Mouse (Mus musculus) layer of hippocampus, adult 18-20 months (tissue): ENCODE measurements around the gene Rbms1. TPM values are rescaled to one million over a fixed set of nuclear protein-coding genes. Genes with fewer than 3 reads are reported as not detected.
A peak's percentile ranks its signal among the peaks of the same experiment; 100 is the strongest.

ENCODE experiments used
- DNase-seq, 2 experiments: peaks; one replicate each; pipeline ENCODE4 v3.0.0; 2022; ENCODE audit warnings: low spot score in 2 of 2
- total RNA-seq, 2 experiments: library from RNA; stranded (reverse); gene quantifications; 2 replicates each; pipeline ENCODE4 v1.2.3; 2021

The Rbms1 gene
- total RNA-seq, 2 experiments from 2014 or later = 11.7 to 12.8 TPM

GRCm38 (mm10) chr2:60920076-60920475 is 42.9 kb downstream of the Rbms1 start:
- DNase-seq = no peak

- DNase-seq = no peak
Observed at GRCm38 (mm10) chr2:60918401-60918800, 44.6 kb downstream of the Rbms1 start.

- no peak for DNase-seq
Observed at GRCm38 (mm10) chr2:60914524-60915280, 48.3 kb downstream of the Rbms1 start.

- DNase-seq = no peak
Observed at GRCm38 (mm10) chr2:60913281-60913680, 49.7 kb downstream of the Rbms1 start.

GRCm38 (mm10) chr2:60911716-60912115 is 51.3 kb downstream of the Rbms1 start:
- no peak for DNase-seq

- peak in 1 of 2 experiments; percentile 51 for DNase-seq
Observed at GRCm38 (mm10) chr2:60910820-60911219, 52.2 kb downstream of the Rbms1 start.

GRCm38 (mm10) chr2:60908551-60908950 is 54.4 kb downstream of the Rbms1 start:
- DNase-seq = no peak

- no peak for DNase-seq
Observed at GRCm38 (mm10) chr2:60908116-60908515, 54.9 kb downstream of the Rbms1 start.

- DNase-seq = no peak
Observed at GRCm38 (mm10) chr2:60905283-60905682, 57.7 kb downstream of the Rbms1 start.

- DNase-seq = no peak
Observed at GRCm38 (mm10) chr2:60904141-60904540, 58.9 kb downstream of the Rbms1 start.

GRCm38 (mm10) chr2:60903535-60903934 is 59.5 kb downstream of the Rbms1 start:
- DNase-seq = no peak

GRCm38 (mm10) chr2:60902446-60903137 is 60.4 kb downstream of the Rbms1 start:
- DNase-seq = no peak

- DNase-seq = no peak
Observed at GRCm38 (mm10) chr2:60901511-60901951, 61.5 kb downstream of the Rbms1 start.

GRCm38 (mm10) chr2:60901013-60901412 is 62.0 kb downstream of the Rbms1 start:
- no peak for DNase-seq

GRCm38 (mm10) chr2:60893042-60893441 is 70.0 kb downstream of the Rbms1 start:
- no peak for DNase-seq

GRCm38 (mm10) chr2:60883931-60884330 is 79.1 kb downstream of the Rbms1 start:
- DNase-seq = no peak

- no peak for DNase-seq
Observed at GRCm38 (mm10) chr2:60883043-60883365, 80.0 kb downstream of the Rbms1 start.

- no peak for DNase-seq
Observed at GRCm38 (mm10) chr2:60882202-60883042, 80.6 kb downstream of the Rbms1 start.

GRCm38 (mm10) chr2:60881571-60882041 is 81.4 kb downstream of the Rbms1 start:
- DNase-seq = peak in 1 of 2 experiments; percentile 7

GRCm38 (mm10) chr2:60880789-60881570 is 82.0 kb downstream of the Rbms1 start:
- peak; percentile 28 to 37 for DNase-seq
